Mouse (Mus musculus) monocyte, adult 5-6 weeks (primary cell): ENCODE results near the gene Skor1. TPM values are rescaled to one million over a fixed set of nuclear protein-coding genes. Genes with fewer than 3 reads are reported as not detected.

Source experiments
- ATAC-seq: fragments of 153-309, 156-312 bp; replicated peaks from 2 replicates; pipeline ENCODE4 v1.8.0; 2017; ENCODE audit warnings: mild to moderate bottlenecking; ENCODE audit not compliant: low TSS enrichment, insufficient number of reproducible peaks, severe bottlenecking, poor library complexity, low FRiP score
- total RNA-seq: library from RNA; stranded (forward); fragments of 200-1000, 200-491, 200-594 nt; gene quantifications from 3 replicates; pipeline ENCODE4 v1.2.3, GENCODE M21; 2017

Skor1 gene
- total RNA-seq, 1 experiment from 2014 or later, result not detected

DNA sequence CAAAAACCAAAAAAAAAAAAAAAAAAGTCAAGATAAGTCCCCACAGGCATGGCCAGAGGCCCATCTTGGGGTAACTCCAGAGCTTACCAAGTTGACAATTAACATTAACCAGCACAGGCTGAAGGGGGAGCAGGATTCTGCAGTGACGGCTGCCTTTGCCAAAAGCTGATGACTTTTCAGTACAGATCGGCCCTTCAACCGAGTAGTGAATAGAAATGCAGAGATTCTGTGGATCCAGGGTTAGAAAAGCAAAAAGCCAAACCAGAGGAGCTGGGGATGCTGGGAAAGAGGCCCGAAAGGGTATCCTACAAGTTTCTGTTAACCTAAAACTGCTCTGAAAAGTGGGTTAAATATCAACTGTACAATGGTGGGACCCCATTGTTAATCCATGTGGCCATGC lies 40.2 kb downstream of the Skor1 start:
- no peak for ATAC-seq

DNA sequence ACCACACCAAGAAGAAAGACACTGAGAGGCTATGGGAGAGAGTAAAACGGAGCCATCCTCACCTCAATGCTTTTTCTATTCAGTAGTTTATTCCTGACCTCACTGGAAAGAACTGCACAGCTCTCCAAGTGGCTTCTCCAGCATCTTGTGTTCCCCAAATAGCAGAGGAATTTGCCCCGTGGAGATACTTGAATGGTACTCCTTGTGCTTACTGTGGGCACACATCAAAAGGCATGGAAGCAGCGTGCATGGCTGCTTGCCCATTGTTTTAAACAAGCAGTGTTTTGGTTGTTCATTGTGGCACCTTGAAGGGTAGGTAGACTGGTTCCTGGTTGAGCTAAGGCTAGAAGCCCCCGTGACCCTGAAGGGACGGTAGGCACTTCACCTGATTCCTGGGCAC lies 48.1 kb downstream of the Skor1 start:
- no peak for ATAC-seq

DNA sequence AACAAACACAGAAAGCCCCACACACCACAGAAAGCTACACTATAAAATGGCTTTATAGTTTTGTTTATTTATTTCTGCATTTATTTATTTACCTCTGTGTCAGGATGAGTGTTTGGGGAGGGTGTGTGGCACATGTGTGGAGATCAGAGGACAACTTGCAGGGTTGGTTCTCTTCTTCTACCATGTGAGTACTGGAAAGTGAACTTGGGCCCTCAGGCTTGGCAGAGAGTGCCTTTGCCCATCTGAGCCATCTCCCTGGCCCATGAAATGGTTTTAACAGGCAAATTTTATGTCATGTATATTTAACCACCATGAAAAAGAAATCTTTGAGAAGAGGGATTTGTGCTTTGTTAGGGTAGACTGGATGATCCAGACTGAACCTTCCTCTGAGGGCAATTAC lies 48.9 kb downstream of the Skor1 start:
- ATAC-seq, result no peak

DNA sequence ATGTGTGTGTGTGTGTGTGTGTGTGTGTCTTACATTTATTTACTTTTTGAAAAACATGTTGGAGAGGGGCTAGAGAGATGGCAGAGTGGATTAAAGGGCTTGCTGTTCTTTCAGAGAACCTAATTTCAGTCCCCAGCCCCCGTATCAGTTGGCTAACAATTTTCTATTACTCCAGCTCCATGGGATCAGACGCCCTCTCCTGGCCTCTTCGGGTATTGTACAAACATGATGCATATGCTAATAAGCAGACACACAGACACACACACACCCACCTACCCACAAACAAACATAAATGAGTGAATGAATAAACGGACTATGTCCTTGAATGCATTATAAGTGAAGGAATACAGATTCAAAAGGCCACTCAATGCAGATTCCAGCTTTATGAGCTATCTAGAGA lies 49.4 kb downstream of the Skor1 start:
- ATAC-seq, result no peak

DNA sequence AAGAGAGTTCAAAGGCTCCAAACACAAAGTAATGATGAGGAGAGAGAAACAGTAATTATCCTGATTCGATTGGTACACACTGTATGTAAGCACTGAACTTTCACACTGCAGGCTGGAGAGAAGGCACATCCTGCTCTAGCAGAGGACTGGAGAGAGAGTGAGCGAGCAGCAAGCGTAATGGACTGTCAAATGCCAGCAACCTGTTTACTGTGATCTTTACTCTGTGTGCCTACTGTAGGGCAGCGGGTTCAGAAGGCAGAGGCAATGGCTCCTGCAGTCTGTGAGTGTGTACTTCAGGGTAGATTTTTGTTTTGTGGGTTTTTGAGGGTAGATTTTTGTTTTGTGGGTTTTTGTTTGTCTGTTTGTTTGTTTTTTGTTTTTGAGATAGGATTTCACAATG lies 49.9 kb downstream of the Skor1 start:
- no peak for ATAC-seq

DNA sequence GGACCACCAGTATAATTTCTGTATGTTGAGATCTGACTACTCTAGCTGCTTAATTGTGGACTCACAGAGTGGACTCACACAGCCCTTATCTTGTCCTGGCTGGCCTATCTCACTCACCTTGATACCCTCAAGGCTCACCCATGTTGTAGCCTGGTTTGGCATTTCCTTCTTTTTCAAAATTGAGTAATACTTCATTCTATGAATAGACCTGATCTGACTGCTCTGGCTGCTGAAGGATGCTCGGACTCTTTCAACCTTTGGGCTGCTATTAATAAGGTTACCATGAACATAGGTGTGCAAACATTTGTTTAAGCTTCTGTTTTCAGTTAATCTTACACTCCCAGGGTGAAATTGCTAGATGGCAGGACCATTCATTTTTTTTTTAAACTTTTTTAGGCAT lies 51.6 kb downstream of the Skor1 start:
- no peak for ATAC-seq

DNA sequence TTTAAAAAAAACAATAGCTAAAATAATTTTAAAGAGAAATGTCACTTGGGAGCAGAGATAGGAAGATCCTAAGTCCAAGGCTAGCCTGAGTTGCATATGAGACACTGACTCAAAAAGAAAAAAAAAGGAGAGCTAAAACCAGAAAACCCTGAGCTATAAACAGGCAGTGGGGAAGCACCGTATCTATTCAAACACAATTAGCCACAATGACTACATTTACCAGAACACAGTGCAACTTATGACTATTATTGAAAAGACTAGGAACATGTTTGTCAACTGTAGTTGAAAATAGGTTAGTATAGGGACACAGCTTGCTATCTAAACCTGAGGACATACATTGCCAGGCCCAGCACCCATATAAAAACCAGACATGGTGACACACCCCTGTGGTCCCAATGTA lies 54.7 kb downstream of the Skor1 start:
- 0 out of 2 replicates have a peak, but pooled peaks have one; percentile 35 for ATAC-seq

DNA sequence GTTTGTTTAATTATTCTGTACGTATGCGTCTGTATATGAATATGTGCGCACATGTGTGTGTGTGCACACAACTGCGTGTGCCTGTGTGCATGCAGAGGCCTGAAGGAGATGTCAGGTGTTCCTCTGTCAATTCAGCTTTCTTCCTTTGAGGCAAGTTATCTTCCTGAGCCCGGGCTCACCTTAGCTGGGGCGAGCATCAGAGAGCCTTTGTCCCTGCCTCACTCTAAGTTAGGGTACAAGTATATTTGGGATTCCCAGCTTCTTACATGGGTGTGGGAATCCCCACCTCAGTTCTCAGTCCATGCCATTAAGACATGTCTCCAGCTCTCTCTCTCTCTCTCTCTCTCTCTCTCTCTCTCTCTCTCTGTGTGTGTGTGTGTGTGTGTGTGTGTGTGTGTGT lies 56.2 kb downstream of the Skor1 start:
- no peak for ATAC-seq

DNA sequence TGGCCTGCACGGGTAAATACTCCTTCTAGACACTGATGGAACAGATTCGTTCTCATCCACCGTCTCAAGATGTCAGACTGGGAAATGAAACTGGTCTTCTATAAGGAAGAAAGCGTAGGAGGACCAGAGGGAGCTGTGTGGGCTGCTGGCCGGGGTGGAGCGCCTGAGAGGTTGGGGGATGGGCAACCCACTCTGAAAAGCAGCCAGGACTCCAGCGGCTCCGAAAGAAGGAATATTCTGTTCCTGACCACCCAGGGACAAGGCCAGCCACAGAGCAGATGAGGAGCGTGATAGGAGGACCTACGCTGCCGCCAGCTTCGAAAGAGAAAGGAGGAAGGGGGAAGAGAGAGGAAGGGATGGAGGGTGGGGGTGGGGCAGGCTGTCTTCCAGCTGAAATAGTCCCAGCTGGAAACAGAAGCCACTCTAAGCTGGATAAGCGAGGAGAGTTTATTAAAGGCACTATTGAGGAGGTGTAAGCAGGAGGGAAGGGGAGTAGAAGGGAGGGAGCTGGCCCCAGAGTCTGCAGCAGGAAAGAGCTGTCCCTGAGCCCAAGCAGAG lies 56.7 kb downstream of the Skor1 start:
- ATAC-seq, result peak; percentile 59

DNA sequence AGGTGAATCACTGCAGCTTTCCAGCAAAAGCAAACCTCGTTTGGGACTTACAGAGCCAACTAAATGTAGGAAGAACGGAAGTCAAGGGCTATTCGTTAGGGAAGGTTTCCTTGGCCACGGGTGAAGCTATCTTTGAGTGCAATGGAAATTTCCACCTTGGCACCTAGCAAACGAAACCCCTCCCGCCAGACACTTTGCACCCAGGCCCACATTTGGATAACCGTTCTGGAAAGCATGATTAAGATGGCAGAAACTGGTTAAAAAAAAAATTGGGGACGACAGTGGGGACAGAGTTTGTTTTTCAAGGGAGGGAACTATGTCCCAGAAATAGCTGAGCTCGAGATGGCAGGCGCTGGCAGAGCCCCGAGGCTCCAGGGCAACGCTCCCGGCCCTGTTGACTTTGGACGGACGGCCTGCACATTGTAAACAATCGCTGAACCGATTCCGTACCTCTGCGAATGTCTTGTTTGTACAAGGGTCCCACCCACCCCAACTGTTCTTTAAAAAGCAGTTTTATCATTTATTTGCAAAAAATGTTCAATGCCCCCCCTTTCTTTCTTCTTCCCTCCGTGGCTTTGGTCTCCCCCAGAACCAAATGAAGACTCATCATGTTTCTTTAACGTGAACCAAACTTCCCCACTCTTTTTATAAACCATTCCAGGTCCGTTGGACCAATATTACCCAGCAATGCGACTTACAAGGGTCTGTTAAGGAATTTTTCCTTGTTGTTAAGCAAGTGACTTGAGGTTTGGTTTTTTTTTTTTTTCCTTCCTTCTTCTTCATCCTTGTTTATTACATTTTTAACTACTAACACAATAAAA lies 57.5 kb downstream of the Skor1 start:
- ATAC-seq, result no peak

DNA sequence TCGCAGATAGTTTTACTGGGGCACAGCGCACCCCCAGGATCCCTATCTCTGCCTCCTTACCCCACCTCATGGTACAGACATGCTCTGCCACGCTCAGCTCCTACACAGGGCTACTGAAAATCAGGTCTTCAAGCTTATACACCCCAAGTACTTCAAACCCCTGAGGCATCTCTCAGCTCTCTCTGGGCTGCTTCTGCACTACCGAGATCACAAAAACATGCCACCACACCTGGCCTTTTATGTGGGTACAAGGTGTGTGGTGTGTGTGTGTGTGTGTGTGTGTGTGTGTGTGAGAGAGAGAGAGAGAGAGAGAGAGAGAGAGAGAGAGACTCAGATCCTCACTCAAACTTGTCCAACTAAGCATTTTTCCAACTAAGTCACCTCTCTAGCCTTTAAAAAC lies 59.6 kb downstream of the Skor1 start:
- no peak for ATAC-seq

Other genes with a start within 250 kb of the Skor1 start
- 43.1 to 75.7 TPM (median 52.9 TPM) in 3 replicates for gene Pias1, start 161.0 kb downstream of the Skor1 start, total RNA-seq
- 13.9 to 27.5 TPM (median 18.0 TPM) in 3 replicates for gene Map2k5, start 228.9 kb upstream of the Skor1 start, total RNA-seq